Mouse (Mus musculus) kidney, postnatal 0 days (tissue): ENCODE results near the gene Khk. TPM values are rescaled to one million over a fixed set of nuclear protein-coding genes. Genes with fewer than 3 reads are reported as not detected.

Experiments used
- ATAC-seq: fragments of 200-750 bp; cut with Nextera tagmentation; replicated peaks from 2 replicates; pipeline ENCODE4 v1.8.0; 2017; ENCODE audit warnings: low read depth, moderate number of reproducible peaks, moderate TSS enrichment, moderate library complexity; ENCODE audit not compliant: low FRiP score
- DNase-seq: peaks from one replicate; pipeline ENCODE4 v3.0.0-alpha.2; 2016; ENCODE audit warnings: low spot score
- H3K27ac ChIP-seq: fragments of 300-500 bp; sonication (generic); 2 replicates; pipeline ENCODE4 v1.5.1; 2014; ENCODE audit warnings: mild to moderate bottlenecking
- H3K27me3 ChIP-seq: fragments of 300-500 bp; sonication (generic); 2 replicates; pipeline ENCODE4 v1.6.1; 2014; ENCODE audit warnings: low read length, mixed read lengths; ENCODE audit not compliant: insufficient read depth
- H3K36me3 ChIP-seq: fragments of 300-500 bp; sonication (generic); 2 replicates; pipeline ENCODE4 v1.6.1; 2014; ENCODE audit warnings: low read length, mixed read lengths; ENCODE audit not compliant: insufficient read depth
- H3K4me1 ChIP-seq: fragments of 300-500 bp; sonication (generic); replicated peaks from 2 replicates; pipeline ENCODE4 v1.6.1; 2014; ENCODE audit warnings: antibody characterized with exemption, low read length, mixed read lengths; ENCODE audit not compliant: insufficient read depth
- H3K4me2 ChIP-seq: fragments of 300-500 bp; sonication (generic); 2 replicates; pipeline ENCODE4 v1.6.1; 2014; ENCODE audit warnings: mild to moderate bottlenecking, low read length, moderate library complexity, mixed read lengths
- H3K4me3 ChIP-seq: fragments of 300-500 bp; sonication (generic); replicated peaks from 2 replicates; pipeline ENCODE4 v1.5.1; 2014; ENCODE audit warnings: low read depth, low read length
- H3K9ac ChIP-seq: fragments of 300-500 bp; sonication (generic); 2 replicates; pipeline ENCODE4 v1.6.1; 2014; ENCODE audit warnings: low read depth, low read length
- H3K9me3 ChIP-seq: fragments of 300-500 bp; sonication (generic); replicated peaks from 2 replicates; pipeline ENCODE4 v1.6.1; 2016; ENCODE audit warnings: low read length, inconsistent platforms, mixed read lengths
- CTCF ChIP-seq: IDR thresholded peaks from 2 replicates; pipeline ENCODE4 v1.5.1; 2016; ENCODE audit warnings: antibody characterized with exemption, low read depth, mild to moderate bottlenecking, moderate library complexity
- WGBS: fragments of 180-500 bp; shearing (Covaris S2); extraction: QIAGEN DNeasy Blood & Tissue Kit; methylation state at CpG from one replicate; pipeline ENCODE4 v1.1.7; 2014; 5-methylcytosine and 5-hydroxymethylcytosine counted together
- polyA plus RNA-seq: library from polyadenylated mRNA; unstranded; fragments of >200 nt; fragmentation: Nextera tagmentation; extraction: Ambion mirVana; gene quantifications from 2 replicates; pipeline ENCODE4 v1.2.1, GENCODE M21; 2015

The Khk gene
- polyA plus RNA-seq, 1 experiment from 2014 or later = 70.6 TPM

DNA sequence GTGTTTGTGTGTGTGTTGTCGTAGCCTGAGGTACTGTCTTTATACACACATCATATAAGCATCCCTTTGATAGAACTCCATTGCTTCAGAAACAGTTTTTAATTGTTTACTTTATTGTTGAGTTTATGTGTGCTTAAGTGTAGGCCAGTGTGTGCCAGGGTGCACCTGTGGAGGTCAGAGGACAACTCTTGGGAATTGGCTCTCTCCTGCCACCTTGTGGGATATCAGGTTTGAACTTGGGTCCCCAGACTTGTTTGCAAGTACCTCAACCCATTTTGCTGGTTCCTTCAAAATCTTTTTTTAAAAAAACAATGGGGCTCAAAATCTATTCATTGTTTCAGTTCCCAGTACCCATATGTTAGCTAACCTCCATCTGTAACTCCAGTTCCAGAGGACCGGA is 21.8 kb downstream of the Khk start:
- peak; percentile 58 for TF ChIP-seq CTCF
- Histone ChIP-seq H3K9ac (no peak overlapping the region), H3K36me3 (no peaks in the 10 kb centered on the region), H3K9me3 (no peaks in the 10 kb centered on the region), H3K4me2 (no peak overlapping the region), H3K4me3 (no peak overlapping the region), H3K27ac (no peak overlapping the region), H3K27me3 (no peaks in the 10 kb centered on the region), H3K4me1 (no peaks in the 10 kb centered on the region)
- ATAC-seq (no peak), DNase-seq (no peak)
- 88% methylated on average over 2 of the region's 2 CpGs for WGBS

DNA sequence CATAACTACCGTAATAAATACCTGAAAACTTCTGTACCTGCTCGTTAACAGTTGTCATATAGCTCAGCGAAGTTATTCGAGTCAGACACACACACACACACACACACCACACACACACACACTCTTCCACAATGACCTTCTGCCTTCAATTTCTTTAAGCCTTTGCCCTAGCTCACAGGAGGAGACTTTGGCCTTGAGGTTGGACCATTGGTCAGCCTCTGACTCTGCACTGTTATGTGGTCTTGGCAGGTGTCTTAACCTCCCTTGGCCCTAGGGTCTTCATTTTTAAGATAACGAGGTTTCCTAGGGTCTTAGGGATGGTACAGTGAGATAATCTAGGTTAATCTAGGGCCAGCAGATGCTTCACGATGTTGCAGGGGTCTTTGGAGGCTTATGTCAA is 23.1 kb downstream of the Khk start:
- no peak overlapping the region for H3K4me3 ChIP-seq
- no peak for ATAC-seq
- no peaks in the 10 kb centered on the region for H3K4me1 ChIP-seq
- DNase-seq = no peak
- peak overlapping the region; percentile 31; the same call in 1 of the 2 replicates for H3K27ac ChIP-seq
- H3K9ac ChIP-seq = no peak overlapping the region
- 94% methylated on average over 6 of the region's 6 CpGs for WGBS
- H3K4me2 ChIP-seq = no peak overlapping the region
- H3K9me3 ChIP-seq = no peaks in the 10 kb centered on the region
- no peaks in the 10 kb centered on the region for H3K27me3 ChIP-seq
- no peaks in the 10 kb centered on the region for H3K36me3 ChIP-seq
- no peak for TF ChIP-seq CTCF

- Histone ChIP-seq H3K4me3 (peak within 1 kb of the TSS; percentile 35), H3K27me3 (no peaks in the 10 kb centered on the region), H3K9me3 (no peaks in the 10 kb centered on the region), H3K4me2 (peak within 1 kb of the TSS; percentile 83), H3K27ac (peak within 1 kb of the TSS; percentile 31; the same call in 1 of the 2 replicates), H3K9ac (peak within 1 kb of the TSS; percentile 57), H3K36me3 (no peaks in the 10 kb centered on the region), H3K4me1 (no peaks in the 10 kb centered on the region; the same call in 1 of the 2 replicates)
- DNase-seq (peak; percentile 69), ATAC-seq (peak; percentile 65)
- 4% methylated on average over 44 of the region's 44 CpGs for WGBS
- peak; percentile 63; the same call in 1 of the 2 replicates for TF ChIP-seq CTCF
Observed at GRCm38 (mm10) chr5:30944956-30945781, 23.9 kb downstream of the Khk start, which contains the start of gene Cgref1. Gene Cgref1 (minus strand): TSS chr5:30945591.

DNA sequence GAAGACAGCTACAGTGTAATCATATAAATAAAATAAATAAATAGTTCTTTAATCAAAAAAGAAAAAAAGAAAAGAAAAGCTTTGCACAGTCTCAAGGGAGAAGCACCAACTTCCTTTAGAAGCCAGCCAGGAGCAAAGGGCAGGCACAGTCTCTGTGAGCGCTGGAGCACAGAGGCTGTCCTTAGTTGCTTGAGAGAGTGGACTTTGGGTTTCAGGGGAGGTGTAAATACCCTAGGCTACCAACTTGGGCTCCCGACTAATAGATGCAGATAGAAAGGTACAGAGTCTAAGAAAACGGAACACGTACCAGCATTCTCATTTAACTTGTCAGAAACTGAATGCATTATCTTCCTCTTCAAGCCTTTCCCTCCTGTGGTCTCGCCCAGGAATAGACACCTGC is 27.4 kb downstream of the Khk start:
- TF ChIP-seq CTCF = no peak
- Histone ChIP-seq H3K4me2 (no peak overlapping the region), H3K36me3 (peaks cover 4% of the 10 kb centered on the region; the same call in 1 of the 2 replicates)

GRCm38 (mm10) chr5:30949654-30950326 is 28.6 kb downstream of the Khk start:
- TF ChIP-seq CTCF = peak; percentile 44; the same call in 1 of the 2 replicates
- DNase-seq = peak; percentile 97
- Histone ChIP-seq H3K4me1 (peaks cover 5% of the 10 kb centered on the region), H3K4me3 (peak overlapping the region; percentile 59), H3K36me3 (peaks cover 16% of the 10 kb centered on the region), H3K27me3 (no peaks in the 10 kb centered on the region), H3K9me3 (no peaks in the 10 kb centered on the region), H3K9ac (peak overlapping the region; percentile 61), H3K4me2 (peak overlapping the region; percentile 97), H3K27ac (peak overlapping the region; percentile 87)
- WGBS = under 1% methylated on average over 31 of the region's 31 CpGs
- ATAC-seq = peak; percentile 78

More for the DNA sequence above, 27.4 kb downstream of the Khk start:
- ATAC-seq (peak; percentile 40), DNase-seq (no peak)
- H3K27ac ChIP-seq = peak overlapping the region; percentile 87
- no peaks in the 10 kb centered on the region for H3K9me3 ChIP-seq
- WGBS = 67% methylated on average over 5 of the region's 5 CpGs
- peaks cover 5% of the 10 kb centered on the region for H3K4me1 ChIP-seq
- no peaks in the 10 kb centered on the region for H3K27me3 ChIP-seq
- no peak overlapping the region for H3K9ac ChIP-seq
- no peak overlapping the region for H3K4me3 ChIP-seq

- H3K4me3 ChIP-seq = peak overlapping the region; percentile 59
Observed at GRCm38 (mm10) chr5:30950451-30950850, 29.2 kb downstream of the Khk start.

More at GRCm38 (mm10) chr5:30950451-30950850, 29.2 kb downstream of the Khk start:
- Histone ChIP-seq H3K36me3 (peaks cover 21% of the 10 kb centered on the region), H3K9me3 (no peaks in the 10 kb centered on the region), H3K9ac (peak overlapping the region; percentile 61; the same call in 1 of the 2 replicates), H3K27ac (peak overlapping the region; percentile 87), H3K27me3 (no peaks in the 10 kb centered on the region), H3K4me1 (peaks cover 5% of the 10 kb centered on the region), H3K4me2 (peak overlapping the region; percentile 97)
- no peak for TF ChIP-seq CTCF
- WGBS = 56% methylated on average over 4 of the region's 4 CpGs
- ATAC-seq (no peak), DNase-seq (no peak)
